Mouse (Mus musculus) left cerebral cortex, postnatal 14 days (tissue): ENCODE results near the gene Cx3cr1. TPM values are rescaled to one million over a fixed set of nuclear protein-coding genes. Genes with fewer than 3 reads are reported as not detected.

Experiments
- DNase-seq, 2 experiments: peaks; one replicate each; pipeline ENCODE4 v3.0.0; 2021 to 2022; ENCODE audit warnings: low spot score in 2 of 2, mixed read lengths in 1 of 2
- intact Hi-C: fragments of 180-260 bp; cut with DNase I; formaldehyde crosslinking; loops from one replicate; pipeline ENCODE4 v1.15.1; 2025
- total RNA-seq, 2 experiments: library from RNA; stranded (reverse); gene quantifications; 2 replicates each; pipeline ENCODE4 v1.2.3; 2021

Cx3cr1 gene
- total RNA-seq, 2 experiments from 2014 or later: 34.9 to 36.7 TPM

GRCm38 (mm10) chr9:119966221-119966910, 103.3 kb downstream of the Cx3cr1 start:
- no peak for DNase-seq
- intact Hi-C loops: no loop called here

- DNase-seq: no peak
- intact Hi-C loops: no loop called here
These were observed 104.5 kb downstream of the Cx3cr1 start for GRCm38 (mm10) chr9:119965186-119965585.

GRCm38 (mm10) chr9:119964206-119964605, 105.5 kb downstream of the Cx3cr1 start:
- no peak for DNase-seq
- intact Hi-C loops: loop anchor here (5.0 kb wide), 1 partner anchor 48 kb away; no protein-coding TSS in a partner anchor

GRCm38 (mm10) chr9:119962987-119963667, 106.6 kb downstream of the Cx3cr1 start:
- intact Hi-C loops: loop anchor here (5.0 kb wide), 1 partner anchor 49 kb away; no protein-coding TSS in a partner anchor
- peak in 1 of 2 experiments; percentile 19 for DNase-seq

GRCm38 (mm10) chr9:119962216-119962615, 107.5 kb downstream of the Cx3cr1 start:
- intact Hi-C loops: loop anchor here (5.0 kb wide), 1 partner anchor 50 kb away; no protein-coding TSS in a partner anchor

GRCm38 (mm10) chr9:119958835-119959234, 110.8 kb downstream of the Cx3cr1 start:
- intact Hi-C loops: no loop called here

More at GRCm38 (mm10) chr9:119962216-119962615, 107.5 kb downstream of the Cx3cr1 start:
- DNase-seq: no peak

GRCm38 (mm10) chr9:119951388-119951787, 118.3 kb downstream of the Cx3cr1 start:
- no peak for DNase-seq
- intact Hi-C loops: no loop called here

More at GRCm38 (mm10) chr9:119958835-119959234, 110.8 kb downstream of the Cx3cr1 start:
- no peak for DNase-seq

GRCm38 (mm10) chr9:119950434-119950833, 119.2 kb downstream of the Cx3cr1 start:
- intact Hi-C loops: no loop called here
- DNase-seq: no peak

GRCm38 (mm10) chr9:119948804-119949203, 120.9 kb downstream of the Cx3cr1 start:
- intact Hi-C loops: no loop called here

GRCm38 (mm10) chr9:119945173-119945900, 124.3 kb downstream of the Cx3cr1 start:
- DNase-seq: no peak
- intact Hi-C loops: no loop called here

More at GRCm38 (mm10) chr9:119948804-119949203, 120.9 kb downstream of the Cx3cr1 start:
- no peak for DNase-seq

GRCm38 (mm10) chr9:119943326-119943725, 126.4 kb downstream of the Cx3cr1 start:
- intact Hi-C loops: no loop called here
- DNase-seq: no peak

- DNase-seq: no peak
- intact Hi-C loops: no loop called here
These were observed 127.8 kb downstream of the Cx3cr1 start for GRCm38 (mm10) chr9:119941861-119942260.

- intact Hi-C loops: no loop called here
- no peak for DNase-seq
These were observed 128.3 kb downstream of the Cx3cr1 start for GRCm38 (mm10) chr9:119941407-119941806.

GRCm38 (mm10) chr9:119939646-119940045, 130.0 kb downstream of the Cx3cr1 start:
- intact Hi-C loops: no loop called here
- no peak for DNase-seq

- intact Hi-C loops: no loop called here
These were observed 131.2 kb downstream of the Cx3cr1 start for GRCm38 (mm10) chr9:119938496-119938895.

GRCm38 (mm10) chr9:119937005-119937773, 132.5 kb downstream of the Cx3cr1 start, which contains the start of the genes Gorasp1 and Ttc21a:
Gene Gorasp1, minus strand, starts transcription at chr9:119937565.
Gene Ttc21a, plus strand, starts transcription at chr9:119937606.
- DNase-seq: peak; percentile 93
- intact Hi-C loops: no loop called here

More at GRCm38 (mm10) chr9:119938496-119938895, 131.2 kb downstream of the Cx3cr1 start:
- no peak for DNase-seq

GRCm38 (mm10) chr9:119933675-119934074, 136.0 kb downstream of the Cx3cr1 start:
- intact Hi-C loops: no loop called here
- DNase-seq: no peak

GRCm38 (mm10) chr9:119932358-119932757, 137.3 kb downstream of the Cx3cr1 start:
- intact Hi-C loops: no loop called here
- no peak for DNase-seq

GRCm38 (mm10) chr9:119926497-119926896, 143.2 kb downstream of the Cx3cr1 start:
- intact Hi-C loops: no loop called here
- DNase-seq: no peak
